Mouse (Mus musculus) common myeloid progenitor, adult 5-6 weeks (primary cell): ENCODE results near the gene Wdr20. TPM values are rescaled to one million over a fixed set of nuclear protein-coding genes. Genes with fewer than 3 reads are reported as not detected.
A peak's percentile ranks its signal among the peaks of the same experiment; 100 is the strongest.

Experiments used
- ATAC-seq: replicated peaks from 2 replicates; pipeline ENCODE4 v1.8.0; 2016; ENCODE audit warnings: low read depth, mild to moderate bottlenecking, moderate TSS enrichment, inconsistent platforms; ENCODE audit not compliant: poor library complexity, severe bottlenecking
- total RNA-seq: library from RNA; stranded (forward); fragments of 200-1000, 187-1606 nt; gene quantifications from 2 replicates; pipeline ENCODE4 v1.2.3, GENCODE M21; 2017

Wdr20 gene
- total RNA-seq, 1 experiment from 2014 or later: 32.0 TPM

DNA sequence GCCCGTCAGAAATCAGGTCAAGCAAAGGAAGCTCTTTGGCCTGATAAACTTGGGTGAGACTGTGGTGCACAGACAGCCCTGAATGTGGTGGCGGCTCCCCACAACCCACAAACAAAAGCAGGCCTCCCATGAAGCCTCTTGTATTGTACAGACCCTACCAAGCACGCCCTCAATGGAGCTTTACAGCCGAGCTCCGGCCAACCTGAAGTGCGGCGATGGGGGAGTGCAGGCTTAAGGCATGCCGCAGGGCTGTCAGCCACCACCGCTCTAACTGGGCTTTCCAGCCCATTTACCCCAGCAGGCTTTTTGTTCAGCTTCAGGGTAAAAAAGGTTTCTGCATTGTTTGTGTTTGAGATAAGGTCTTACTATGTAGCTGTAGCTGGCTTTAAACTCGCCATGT, 70.7 kb downstream of the Wdr20 start:
- no peak for ATAC-seq

DNA sequence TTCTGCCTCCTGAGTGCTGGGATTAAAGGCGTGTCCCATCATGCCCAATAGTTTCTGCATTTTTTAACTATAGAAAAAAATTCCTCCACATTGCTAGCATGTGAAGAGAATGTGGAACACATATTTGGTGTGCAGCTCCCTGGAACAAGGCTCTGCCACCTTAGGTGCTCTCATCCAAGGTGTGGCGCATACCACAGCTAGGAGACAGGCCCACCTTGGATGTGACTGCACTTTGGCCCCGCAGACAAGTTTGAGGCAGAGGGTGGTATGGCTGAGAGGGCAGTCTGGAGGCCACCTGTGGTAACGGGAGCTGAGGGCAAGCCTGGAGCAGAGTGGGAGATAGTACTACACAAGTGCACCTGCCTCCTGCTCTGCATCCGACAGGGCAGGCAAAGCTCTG, 71.1 kb downstream of the Wdr20 start:
- ATAC-seq: no peak

- peak; percentile 69 for ATAC-seq
Observed at GRCm38 (mm10) chr12:110813132-110813531, 75.4 kb downstream of the Wdr20 start.

DNA sequence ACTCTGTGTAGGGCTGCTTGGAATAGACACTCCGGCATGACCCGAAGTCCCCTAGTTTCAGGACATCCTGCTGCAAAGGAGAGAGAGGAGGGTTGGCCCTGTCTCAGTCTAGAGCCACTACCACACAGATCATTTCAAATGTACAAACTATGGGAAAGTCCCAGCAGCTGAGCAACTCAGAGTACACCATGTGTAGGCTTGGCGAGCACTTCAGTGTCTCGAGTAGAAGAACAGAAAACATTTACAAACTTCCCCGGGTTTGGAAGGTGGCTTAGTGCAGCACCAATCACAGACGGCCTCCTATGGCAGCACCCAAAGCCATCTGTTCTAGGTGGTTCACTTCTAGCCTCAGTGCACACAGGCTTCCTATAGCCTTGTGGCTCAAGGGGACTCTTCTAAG, 75.9 kb downstream of the Wdr20 start:
- no peak for ATAC-seq

- no peak for ATAC-seq
Observed at GRCm38 (mm10) chr12:110814924-110815323, 77.2 kb downstream of the Wdr20 start.

- ATAC-seq: peak; percentile 52; the same call in 1 of the 2 replicates
Observed at GRCm38 (mm10) chr12:110816833-110817232, 79.1 kb downstream of the Wdr20 start.

DNA sequence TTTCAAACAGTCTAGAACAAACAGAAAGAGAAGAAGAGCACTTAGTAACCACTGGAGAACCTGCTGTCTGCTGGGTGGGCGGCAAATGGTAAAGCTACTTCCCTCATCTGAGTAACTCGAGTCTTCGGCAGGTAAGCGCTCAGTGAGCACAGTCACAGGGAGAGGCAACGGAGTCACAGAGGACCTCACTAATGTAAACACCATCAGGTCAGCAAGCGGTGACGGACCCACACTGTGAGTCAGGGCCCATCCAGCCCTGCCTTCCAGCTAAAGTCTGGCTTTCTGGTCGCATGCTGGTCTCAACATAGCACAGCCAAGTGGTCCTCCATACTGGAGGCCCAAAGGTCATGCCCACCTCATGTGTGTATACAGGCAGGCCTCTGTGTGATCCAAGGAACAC, 81.6 kb downstream of the Wdr20 start:
- no peak for ATAC-seq

- ATAC-seq: no peak
Observed at GRCm38 (mm10) chr12:110821787-110822186, 84.0 kb downstream of the Wdr20 start.

- ATAC-seq: no peak
Observed at GRCm38 (mm10) chr12:110822366-110822765, 84.6 kb downstream of the Wdr20 start.

DNA sequence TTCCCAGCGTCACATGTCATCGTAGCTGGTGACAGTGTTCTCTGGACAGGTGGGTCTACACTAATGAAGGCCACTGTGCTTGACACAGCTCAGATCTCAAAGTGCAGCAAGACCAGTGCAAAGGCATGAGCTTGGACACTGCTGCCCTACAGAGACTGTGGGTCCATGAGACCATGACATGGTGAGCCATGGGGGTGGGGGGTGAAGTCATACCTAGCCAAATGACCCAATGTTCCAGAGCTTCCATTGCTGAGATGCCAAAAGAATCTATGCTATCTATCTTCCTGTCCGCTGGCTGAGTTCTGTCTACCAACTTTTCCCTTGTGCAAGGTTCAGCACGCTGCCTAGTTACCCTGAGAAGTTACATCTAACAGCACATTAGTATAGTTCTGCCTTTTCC, 91.2 kb downstream of the Wdr20 start:
- ATAC-seq: no peak

DNA sequence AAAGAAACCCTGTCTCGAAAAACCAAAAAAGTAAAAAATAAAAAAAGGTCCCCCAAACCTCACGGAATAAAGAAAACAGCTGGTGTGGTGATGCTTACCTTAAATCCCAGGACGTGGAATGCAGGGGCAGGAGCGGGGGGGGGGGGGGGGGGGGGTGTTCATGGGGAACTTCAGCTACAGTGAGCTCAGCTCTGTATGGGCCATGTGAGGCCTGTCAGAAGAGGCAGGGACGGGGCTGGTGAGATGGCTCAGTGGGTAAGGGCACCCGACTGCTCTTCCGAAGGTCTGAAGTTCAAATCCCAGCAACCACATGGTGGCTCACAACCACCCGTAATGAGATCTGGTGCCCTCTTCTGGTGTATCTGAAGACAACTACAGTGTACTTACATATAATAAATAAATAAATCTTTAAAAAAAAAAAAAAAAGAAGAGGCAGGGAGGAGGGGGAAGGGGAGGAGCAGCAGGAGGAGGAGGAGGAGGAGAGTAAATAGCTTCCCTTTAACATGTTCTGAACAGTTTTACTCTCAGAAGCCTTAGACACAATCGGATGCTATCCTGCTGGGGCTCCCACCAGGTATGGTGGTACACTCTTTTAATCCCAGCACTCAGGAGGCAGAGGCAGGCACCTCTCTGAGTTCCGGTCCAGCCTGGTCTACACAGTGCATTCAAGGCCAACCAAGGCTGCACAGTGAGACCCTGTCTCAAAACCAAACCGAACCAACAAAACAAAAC, 92.7 kb downstream of the Wdr20 start:
- no peak for ATAC-seq

- ATAC-seq: no peak
Observed at GRCm38 (mm10) chr12:110835182-110835581, 97.4 kb downstream of the Wdr20 start.

DNA sequence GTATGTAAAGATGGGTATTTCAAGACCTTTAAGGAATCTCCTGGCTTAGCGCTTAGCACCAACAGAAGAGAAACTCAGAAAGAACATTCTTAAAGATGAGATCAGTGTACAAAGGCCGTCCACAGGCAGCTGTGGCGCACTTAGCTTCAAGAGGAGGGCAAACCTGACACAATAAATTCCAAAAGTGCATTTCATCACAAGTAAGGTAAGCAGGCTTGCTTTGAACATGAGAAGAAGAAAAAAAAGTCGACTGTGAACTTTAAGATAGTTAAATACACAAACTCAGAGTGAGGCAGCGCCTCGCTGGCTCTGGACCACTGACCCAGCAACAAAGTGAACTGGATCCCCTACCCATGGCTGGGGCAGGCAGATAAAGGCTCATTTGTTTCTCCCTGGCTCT, 99.0 kb downstream of the Wdr20 start:
- no peak for ATAC-seq

GRCm38 (mm10) chr12:110837192-110837841, 99.6 kb downstream of the Wdr20 start:
- ATAC-seq: peak; percentile 50

- no peak for ATAC-seq
Observed at GRCm38 (mm10) chr12:110837850-110838249, 100.1 kb downstream of the Wdr20 start.

- peak; percentile 43 for ATAC-seq
Observed at GRCm38 (mm10) chr12:110840348-110841198, 102.8 kb downstream of the Wdr20 start, which contains the start of gene Mok. TSS of gene Mok (minus strand) at chr12:110840939.

DNA sequence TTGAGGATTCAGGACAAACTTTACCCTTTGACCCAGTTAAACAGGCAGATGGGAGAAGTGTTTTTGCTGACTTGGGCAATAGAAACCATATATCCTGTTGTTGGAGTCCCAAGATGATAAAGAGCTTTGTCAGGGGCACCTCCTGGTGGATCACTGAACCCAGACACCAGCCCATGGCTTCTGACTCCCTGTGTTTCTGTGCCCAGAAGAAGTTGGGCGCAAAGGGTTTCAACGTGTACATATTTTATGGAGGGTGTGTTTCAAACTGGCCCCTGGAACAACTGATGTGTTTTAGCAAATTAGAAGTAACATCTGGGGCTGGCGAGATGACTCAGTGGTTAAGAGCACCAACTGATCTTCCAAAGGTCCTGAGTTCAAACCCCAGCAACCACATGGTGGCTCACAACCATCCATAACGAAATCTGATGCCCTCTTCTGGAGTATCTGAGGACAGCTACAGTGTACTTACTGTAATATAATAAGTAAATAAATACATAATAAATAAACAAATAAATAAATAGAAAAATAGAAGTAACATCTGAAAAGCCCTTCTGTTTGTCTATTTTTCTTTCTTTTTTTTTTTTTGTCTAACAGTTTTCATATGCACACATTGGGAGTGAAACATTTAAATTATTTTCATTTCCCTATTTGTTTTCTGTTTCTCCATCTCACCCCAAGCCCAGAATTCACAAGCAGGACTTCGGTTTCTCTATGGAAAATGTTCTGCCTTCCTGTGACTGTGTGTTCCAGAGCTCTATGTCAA, 104.2 kb downstream of the Wdr20 start:
- ATAC-seq: no peak

- ATAC-seq: peak; percentile 54
Observed at GRCm38 (mm10) chr12:110843194-110844048, 105.7 kb downstream of the Wdr20 start.
